Mouse (Mus musculus): ENCODE data around the gene Exosc10.

Gene Exosc10

GRCm38 (mm10) chr4:148558297-148559000 is at the start of gene Exosc10:
TSS of gene Exosc10 (plus strand) at chr4:148558429.
- peak; percentile 83 for DNase-seq

DNA sequence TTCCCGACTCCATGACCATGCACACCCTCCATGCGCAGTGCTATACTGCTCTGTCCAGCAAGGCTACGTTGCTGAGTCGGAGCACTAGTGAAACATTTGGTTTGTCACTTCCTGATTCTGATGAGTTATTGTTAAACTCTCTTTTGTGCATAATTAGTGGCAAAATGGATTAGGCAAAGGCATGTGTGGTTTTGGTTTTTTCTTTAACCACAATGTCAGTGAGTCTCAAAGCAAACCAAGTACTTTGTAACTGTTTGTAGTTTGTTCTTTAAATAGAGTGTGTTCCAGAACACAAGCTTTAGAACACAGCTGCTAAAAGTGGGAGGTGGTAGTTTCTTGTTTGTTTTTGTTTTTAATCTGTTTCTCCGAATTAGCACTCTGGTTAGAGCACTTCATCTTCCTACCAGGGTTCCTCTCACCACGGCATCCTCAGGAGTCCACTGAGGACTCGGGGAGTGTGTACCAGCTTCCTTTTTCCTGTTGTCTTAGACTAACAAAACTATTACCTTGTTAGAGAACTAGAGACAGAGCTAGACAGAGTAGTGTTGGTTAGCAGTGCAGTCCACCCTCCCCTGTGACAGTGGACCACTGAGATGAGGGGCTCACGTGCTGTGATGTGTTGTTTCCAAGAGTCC is 48.7 kb upstream of the Exosc10 start:
- no peak for DNase-seq

GRCm38 (mm10) chr4:148510691-148511090 is 47.5 kb upstream of the Exosc10 start:
- no peak for DNase-seq

DNA sequence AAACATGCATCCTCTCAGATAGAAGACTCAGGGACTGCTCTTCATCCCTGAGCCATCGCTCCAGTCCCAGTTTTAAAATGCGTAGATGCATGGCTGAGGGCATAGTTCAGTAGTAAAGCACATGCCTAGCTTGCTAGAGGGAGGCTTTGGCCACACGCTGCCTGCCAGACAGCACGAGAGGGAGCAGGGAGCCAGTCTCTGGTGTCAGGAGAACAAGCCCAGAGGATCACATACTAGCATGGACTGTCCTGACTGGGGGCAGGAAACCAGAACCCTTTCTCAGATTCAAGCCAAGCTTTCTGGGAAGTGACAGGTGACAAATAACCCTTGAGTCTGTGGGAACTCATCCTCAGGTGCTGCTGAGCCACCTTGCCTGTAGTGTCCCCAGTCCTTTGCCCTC is 46.9 kb upstream of the Exosc10 start:
- no peak for DNase-seq

- no peak for DNase-seq
These were observed 45.1 kb upstream of the Exosc10 start for GRCm38 (mm10) chr4:148513021-148513559.

GRCm38 (mm10) chr4:148515313-148515712 is 42.9 kb upstream of the Exosc10 start:
- DNase-seq: no peak

DNA sequence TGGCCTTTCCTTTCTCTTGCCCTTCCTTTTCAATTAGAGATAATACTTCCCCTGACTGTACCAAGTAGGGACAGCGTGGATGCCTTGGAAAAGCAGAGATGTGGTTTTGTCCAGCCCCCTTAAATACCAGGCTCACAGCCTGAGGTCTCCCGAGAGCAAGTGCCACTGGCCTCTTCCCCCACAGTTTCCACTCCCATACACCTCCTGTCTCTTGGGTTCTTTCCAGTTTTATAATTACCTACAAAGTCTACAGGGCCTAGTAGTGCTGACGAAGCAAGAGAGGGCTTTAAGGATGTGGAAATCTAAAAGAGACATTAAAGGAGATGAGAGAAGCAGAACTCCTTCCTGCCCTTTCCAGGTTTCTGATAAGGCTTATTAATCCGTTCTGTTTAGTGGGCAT is 40.4 kb upstream of the Exosc10 start:
- DNase-seq: no peak

GRCm38 (mm10) chr4:148518235-148518795 is 39.9 kb upstream of the Exosc10 start:
- no peak for DNase-seq

- no peak for DNase-seq
These were observed 34.7 kb upstream of the Exosc10 start for GRCm38 (mm10) chr4:148523538-148523937.

DNA sequence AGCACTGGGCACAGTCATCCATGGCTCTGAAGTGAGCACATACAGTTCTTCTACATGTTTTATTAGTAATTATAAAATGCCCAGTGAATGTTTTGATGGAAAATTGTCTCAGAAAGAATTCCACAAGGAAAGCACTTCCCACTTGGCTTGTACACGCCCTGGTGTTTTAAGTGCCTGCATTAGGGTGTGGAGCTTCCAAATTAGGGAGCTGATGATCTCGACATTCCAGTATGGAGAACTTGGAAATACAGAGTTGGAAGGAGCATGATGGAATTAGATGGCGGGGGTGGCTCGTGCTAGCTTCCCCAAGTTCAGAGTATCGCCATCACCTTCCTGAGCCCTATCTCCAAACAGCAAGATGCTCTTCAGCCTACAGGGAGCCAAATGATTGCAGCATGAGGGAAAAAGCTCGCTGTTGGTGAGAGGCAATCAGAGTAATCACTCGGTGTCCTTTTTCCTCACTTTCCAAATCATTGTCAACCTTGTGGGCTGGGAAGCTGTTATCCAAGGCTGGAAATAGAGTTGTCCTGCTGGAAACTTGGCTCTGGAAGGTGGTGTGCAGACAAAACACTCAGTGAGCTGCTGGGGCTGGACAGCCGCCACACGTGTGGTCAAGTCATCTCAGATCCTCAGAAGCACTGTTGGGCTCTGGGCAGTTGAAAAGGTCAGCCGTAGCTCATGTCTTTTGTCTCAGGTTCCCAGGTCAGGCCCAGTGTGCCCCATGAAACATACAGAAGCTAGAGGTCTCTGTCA is 30.9 kb upstream of the Exosc10 start:
- DNase-seq: no peak

DNA sequence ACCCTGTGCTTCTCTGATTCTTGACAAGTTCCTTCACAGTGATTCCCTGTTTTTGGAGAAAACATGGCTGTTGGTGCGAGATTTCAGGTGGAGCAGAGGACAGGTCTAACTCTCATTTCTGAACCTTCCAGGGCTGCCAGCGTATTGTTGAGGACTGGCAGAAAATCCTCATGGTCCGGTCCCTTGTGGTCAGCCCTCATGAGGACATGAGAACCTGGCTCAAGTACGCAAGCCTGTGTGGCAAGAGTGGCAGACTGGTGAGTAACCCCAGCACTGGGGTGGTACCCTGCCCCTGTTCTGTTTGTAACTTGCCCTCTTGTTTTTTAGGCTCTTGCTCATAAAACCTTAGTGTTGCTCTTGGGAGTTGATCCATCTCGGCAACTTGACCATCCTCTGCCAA is 27.9 kb upstream of the Exosc10 start:
- DNase-seq: no peak

DNA sequence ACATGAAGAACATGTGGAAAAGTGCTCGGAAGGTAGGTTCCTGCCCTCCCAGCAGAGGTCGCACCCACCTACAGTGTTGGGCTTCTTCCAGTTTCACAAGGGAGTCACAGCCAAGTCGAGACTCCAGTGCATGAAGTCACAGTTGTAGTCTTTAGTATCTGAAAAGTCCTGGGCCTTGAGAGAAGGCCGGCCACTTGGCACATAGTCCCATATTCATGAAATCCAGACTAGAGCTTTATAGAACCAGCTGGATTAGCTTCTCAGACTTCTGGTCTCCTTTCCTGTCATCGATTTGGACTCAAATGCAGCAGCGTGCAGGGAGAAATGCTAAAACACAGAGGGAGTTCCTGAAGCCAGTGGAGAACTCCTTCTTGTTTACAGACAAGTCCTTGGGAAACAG is 27.5 kb upstream of the Exosc10 start:
- DNase-seq: no peak

- DNase-seq: no peak
These were observed 26.9 kb upstream of the Exosc10 start for GRCm38 (mm10) chr4:148531341-148531740.

GRCm38 (mm10) chr4:148532516-148532915 is 25.7 kb upstream of the Exosc10 start:
- no peak for DNase-seq

DNA sequence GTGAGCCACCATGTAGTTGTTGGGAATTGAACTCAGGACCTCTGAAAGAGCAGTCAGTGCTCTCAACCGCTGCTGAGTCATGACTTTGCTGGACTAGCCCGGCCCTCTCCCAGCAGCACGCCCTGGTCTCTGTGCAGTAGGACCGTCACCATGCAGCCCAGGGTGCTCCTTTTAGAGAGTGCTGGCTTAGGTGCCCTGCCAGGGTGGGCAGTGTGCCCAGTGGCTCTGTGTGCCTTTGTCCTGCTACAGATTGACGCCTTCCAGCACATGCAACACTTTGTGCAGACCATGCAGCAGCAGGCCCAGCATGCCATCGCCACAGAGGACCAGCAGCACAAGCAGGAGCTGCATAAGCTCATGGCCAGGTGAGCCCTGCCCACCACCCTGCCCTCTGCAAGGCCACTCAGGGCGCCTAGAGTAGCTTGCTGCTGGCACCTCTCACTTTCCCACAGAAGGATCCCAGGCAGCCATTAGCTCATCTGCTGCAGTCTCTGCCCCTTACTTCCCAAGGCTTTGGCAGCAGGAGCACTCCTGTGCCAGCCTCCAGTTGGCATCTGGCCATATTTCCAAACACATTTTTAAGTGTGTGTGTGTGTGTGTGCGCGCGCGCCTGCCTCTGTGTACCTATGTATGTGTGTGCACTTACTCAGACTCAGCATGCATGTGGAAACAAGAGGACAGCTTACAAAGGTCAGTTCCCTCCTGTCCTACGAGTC is 24.5 kb upstream of the Exosc10 start:
- peak; percentile 23 for DNase-seq

DNA sequence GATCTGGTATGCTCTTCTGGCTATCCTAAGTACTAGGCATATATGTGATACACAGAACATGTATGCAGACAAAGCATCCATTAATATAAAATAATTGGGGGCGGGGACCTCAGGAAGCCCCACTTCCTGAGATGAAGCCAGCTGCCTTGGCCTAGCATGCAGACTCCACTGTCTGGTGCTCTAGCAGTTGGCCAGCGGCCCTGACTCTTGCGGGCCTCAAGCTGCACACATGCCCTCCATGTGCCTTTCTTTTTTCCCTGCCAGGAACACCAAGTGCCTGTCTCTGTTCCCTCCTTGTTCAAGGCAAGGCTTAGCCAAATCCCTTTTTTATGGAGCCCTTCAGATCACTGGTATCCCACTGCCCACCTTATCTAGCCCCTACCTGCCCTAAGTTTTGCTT is 22.4 kb upstream of the Exosc10 start:
- DNase-seq: no peak

DNA sequence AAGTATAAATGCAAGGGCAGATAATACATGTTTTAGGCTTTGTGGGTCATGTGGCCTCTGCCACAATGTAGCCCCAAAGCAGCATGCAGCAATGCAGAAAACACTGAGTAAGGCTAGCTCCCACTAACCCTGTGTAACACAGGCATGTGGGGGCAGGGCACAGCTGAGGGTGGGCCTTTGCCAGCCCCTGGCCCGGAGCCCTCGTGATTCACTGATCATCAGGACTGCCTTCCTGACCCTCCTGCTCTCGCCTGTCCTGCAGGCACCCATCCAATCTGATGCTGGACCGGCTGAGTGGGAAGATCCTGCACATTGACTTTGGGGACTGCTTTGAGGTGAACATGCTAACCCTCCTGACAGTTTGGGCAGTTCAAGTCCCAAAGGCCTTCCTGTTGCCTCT is 9.1 kb upstream of the Exosc10 start:
- no peak for DNase-seq

- no peak for DNase-seq
These were observed 463 bp upstream of the Exosc10 start for GRCm38 (mm10) chr4:148557766-148558165.

- no peak for DNase-seq
These were observed 4.4 kb downstream of the Exosc10 start for GRCm38 (mm10) chr4:148562676-148563075.

DNA sequence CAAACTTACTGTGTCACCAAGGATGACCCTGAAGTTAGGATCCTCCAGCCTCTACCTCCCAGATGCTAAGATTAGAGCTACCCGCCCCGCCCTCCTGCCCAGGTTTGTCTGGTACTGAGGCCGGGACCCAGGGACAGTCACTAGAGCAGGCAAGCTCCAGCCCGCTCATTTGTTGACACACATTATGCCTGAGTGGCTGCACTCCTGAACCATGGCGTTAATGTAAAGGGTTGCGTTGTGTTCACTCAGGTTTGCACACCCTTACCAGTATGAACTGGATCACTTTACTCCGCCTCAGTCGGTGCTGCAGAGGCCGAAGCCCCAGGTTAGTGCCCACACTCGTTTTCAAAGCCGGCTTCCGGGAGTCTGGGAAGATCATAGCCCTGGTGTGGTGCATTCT is 5.4 kb downstream of the Exosc10 start:
- DNase-seq: no peak

DNA sequence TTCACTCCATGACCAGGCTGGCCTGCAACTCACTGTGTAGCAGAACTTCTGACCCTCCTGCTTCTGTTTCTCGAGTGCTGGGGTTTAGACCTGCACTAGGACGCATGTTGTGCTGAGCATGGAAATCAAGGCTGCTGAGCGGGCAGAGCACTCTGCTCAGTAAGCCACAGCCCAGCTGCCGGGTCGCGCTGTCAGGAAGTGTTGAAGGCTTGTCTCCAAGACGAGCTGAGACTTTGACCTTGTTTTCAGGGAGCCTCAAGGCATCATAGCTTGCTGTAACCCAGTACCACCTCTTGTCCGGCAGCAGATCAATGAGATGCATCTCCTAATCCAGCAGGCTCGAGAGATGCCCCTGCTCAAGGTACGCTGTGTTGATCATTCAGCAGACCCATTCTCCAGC is 11.9 kb downstream of the Exosc10 start:
- DNase-seq: no peak

- DNase-seq: no peak
These were observed 12.6 kb downstream of the Exosc10 start for GRCm38 (mm10) chr4:148570693-148571295.
